Mouse (Mus musculus) skeletal muscle tissue, postnatal 0 days (tissue): ENCODE measurements around the gene Mylk2. TPM values are rescaled to one million over a fixed set of nuclear protein-coding genes. Genes with fewer than 3 reads are reported as not detected.

Experiments used
- microRNA-seq, 2 experiments: library from miRNA; unstranded; fragments of <30 nt; microRNA quantifications; one replicate each; pipeline ENCODE4; 2016
- polyA plus RNA-seq: library from polyadenylated mRNA; unstranded; fragments of >200 nt; fragmentation: Nextera tagmentation; extraction: Ambion mirVana; gene quantifications from 2 replicates; pipeline ENCODE4 v1.2.1, GENCODE M21; 2015

Mylk2 gene
- 82.6 and 85.1 TPM in 2 replicates for polyA plus RNA-seq

GRCm38 (mm10) chr2:152911031-152911430 is at the start of gene Mylk2:
Gene Mylk2, plus strand, starts transcription at chr2:152911352.

DNA sequence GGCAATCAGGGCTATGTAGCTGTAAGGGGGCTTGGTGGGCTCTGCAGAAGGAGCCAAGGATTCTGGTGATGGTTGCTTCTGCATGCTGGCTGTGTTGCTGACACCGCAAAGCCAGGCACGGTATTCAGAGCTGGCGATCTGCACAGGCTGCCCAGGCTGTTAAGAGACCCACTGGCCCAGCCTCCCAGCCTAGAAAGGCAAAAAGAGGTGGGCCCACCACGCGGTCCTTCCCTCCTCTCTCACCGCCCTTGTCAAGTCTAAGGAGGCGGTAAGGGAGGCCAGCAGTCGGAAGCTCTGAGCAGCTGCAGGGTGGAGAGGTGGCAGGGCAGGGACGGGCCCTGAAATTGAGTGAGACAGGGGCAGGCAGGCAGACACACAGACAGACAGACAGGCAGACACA is 21.9 kb downstream of the Mylk2 start, which contains the start of gene Foxs1:
Foxs1 (minus strand) TSS at position 161 of the 400 bp plus-strand sequence.

GRCm38 (mm10) chr2:152951065-152951849 is 40.1 kb downstream of the Mylk2 start, which contains the start of gene Dusp15:
Gene Dusp15, minus strand, starts transcription at chr2:152951698.

GRCm38 (mm10) chr2:152962091-152962793 is 51.1 kb downstream of the Mylk2 start, which contains the start of gene Ttll9:
Gene Ttll9, plus strand, starts transcription at chr2:152962485.

Small RNAs within 50 kb of the gene (microRNA-seq; reads per million reads assigned to microRNA genes)
- 0 to 0.41 reads per million in 2 experiments for gene Mir5622

Other genes starting within 250 kb of the Mylk2 start
- 74.3 and 87.0 TPM in 2 replicates for gene H13, start 241.9 kb upstream of the Mylk2 start, polyA plus RNA-seq
- gene Mcts2, start 224.3 kb upstream of the Mylk2 start, polyA plus RNA-seq, result 16.1 and 19.8 TPM in 2 replicates
- 32.7 and 47.4 TPM in 2 replicates for gene Id1, start 175.1 kb upstream of the Mylk2 start, polyA plus RNA-seq
- 7.7 and 7.9 TPM in 2 replicates for gene Cox4i2, start 157.2 kb upstream of the Mylk2 start, polyA plus RNA-seq
- gene Bcl2l1, start 79.6 kb upstream of the Mylk2 start, polyA plus RNA-seq, result 29.3 and 29.7 TPM in 2 replicates
- 11.6 and 14.0 TPM in 2 replicates for gene Tpx2, start 63.4 kb upstream of the Mylk2 start, polyA plus RNA-seq
- 5.7 and 6.6 TPM in 2 replicates for gene Foxs1, start 21.9 kb downstream of the Mylk2 start, polyA plus RNA-seq
- 0.36 and 0.55 TPM in 2 replicates for gene Dusp15, start 40.3 kb downstream of the Mylk2 start, polyA plus RNA-seq
- gene Ttll9, start 51.1 kb downstream of the Mylk2 start, polyA plus RNA-seq, result 0.09 and 0.13 TPM in 2 replicates
- 109 and 114 TPM in 2 replicates for gene Pdrg1, start 104.1 kb downstream of the Mylk2 start, polyA plus RNA-seq
- gene Xkr7, start 120.5 kb downstream of the Mylk2 start, polyA plus RNA-seq, result 0.05 TPM in 1 of 2 replicates, not detected in the other
- gene Ccm2l, start 154.6 kb downstream of the Mylk2 start, polyA plus RNA-seq, result 1.8 and 2.5 TPM in 2 replicates
- 3.5 and 3.9 TPM in 2 replicates for gene Hck, start 197.1 kb downstream of the Mylk2 start, polyA plus RNA-seq
- 40.4 and 41.6 TPM in 2 replicates for gene Tm9sf4, start 250.0 kb downstream of the Mylk2 start, polyA plus RNA-seq